Mouse (Mus musculus) C2C12 (cell line): ENCODE measurements around the gene Plpp1.

Experiments used
- CEBPB ChIP-seq: IDR thresholded peaks from one replicate; pipeline ENCODE4 v1.6.1; 2011; ENCODE audit warnings: low read depth, mild to moderate bottlenecking, control low read depth, moderate library complexity
- CTCF ChIP-seq: IDR thresholded peaks from one replicate; pipeline ENCODE4 v1.5.1; 2011; ENCODE audit not compliant: control insufficient read depth, insufficient read depth, insufficient read length
- MAX ChIP-seq: IDR thresholded peaks from one replicate; pipeline ENCODE4 v1.6.1; 2011; ENCODE audit warnings: mild to moderate bottlenecking, control low read depth
- USF1 ChIP-seq: IDR thresholded peaks from one replicate; pipeline ENCODE4 v1.6.1; 2011; ENCODE audit warnings: low read depth, mild to moderate bottlenecking, control low read depth, moderate library complexity

DNA sequence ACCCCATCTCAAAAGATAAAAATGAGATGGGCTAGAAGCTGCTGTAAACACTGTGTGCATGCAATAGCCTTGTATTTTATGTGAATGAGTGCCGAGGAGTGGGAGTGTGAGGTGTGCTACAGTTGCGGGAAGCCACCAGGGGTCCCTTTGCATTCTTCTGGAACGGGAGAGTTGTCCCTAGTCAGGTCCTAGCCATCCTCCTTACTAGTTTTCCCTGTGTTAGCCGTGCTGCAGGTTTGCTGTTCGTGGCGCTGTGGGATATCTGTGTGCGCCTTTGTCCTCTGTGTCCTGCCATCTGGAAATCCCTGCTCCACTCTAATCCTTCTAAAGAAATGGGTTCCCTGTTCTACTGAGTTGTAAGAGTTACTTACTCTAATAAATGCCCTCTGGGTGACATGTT is 57.3 kb downstream of the Plpp1 start:
- TF ChIP-seq CTCF (no peak), CEBPB (no peak), USF1 (no peak), MAX (no peak)
